Mouse (Mus musculus): ENCODE data around the gene Gabrr1. TPM values are rescaled to one million over a fixed set of nuclear protein-coding genes. Genes with fewer than 3 reads are reported as not detected.

The Gabrr1 gene
- polyA plus RNA-seq, 1 experiment: 0.19 TPM

GRCm38 (mm10) chr4:33204682-33205081 lies 72.4 kb downstream of the Gabrr1 start:
- DNase-seq (ENCODE audit: low read depth, low spot score): no peak
- 15% methylated on average over 4 of the region's 4 CpGs for WGBS

DNA sequence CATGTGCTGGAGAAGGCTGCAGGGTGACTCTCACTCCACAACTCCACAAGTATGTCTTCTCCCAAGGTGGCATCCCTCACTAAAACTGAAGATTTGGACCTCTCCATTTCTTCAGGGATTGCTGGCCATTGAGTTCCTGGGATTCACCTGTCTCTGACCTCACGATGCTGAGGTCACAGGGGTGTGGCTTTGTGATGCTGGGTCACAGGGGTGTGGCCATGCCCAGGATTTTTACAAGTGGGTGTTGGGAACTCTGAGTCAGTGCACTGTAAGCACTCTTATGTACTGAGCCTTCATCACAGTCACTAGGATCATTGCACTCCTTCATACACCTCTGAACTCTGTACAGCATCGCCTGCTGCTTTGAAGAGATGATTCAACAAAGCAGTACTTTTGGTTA lies 75.2 kb downstream of the Gabrr1 start:
- 42% methylated on average over 2 of the region's 2 CpGs for WGBS
- no peak for DNase-seq (ENCODE audit: low read depth, low spot score)

DNA sequence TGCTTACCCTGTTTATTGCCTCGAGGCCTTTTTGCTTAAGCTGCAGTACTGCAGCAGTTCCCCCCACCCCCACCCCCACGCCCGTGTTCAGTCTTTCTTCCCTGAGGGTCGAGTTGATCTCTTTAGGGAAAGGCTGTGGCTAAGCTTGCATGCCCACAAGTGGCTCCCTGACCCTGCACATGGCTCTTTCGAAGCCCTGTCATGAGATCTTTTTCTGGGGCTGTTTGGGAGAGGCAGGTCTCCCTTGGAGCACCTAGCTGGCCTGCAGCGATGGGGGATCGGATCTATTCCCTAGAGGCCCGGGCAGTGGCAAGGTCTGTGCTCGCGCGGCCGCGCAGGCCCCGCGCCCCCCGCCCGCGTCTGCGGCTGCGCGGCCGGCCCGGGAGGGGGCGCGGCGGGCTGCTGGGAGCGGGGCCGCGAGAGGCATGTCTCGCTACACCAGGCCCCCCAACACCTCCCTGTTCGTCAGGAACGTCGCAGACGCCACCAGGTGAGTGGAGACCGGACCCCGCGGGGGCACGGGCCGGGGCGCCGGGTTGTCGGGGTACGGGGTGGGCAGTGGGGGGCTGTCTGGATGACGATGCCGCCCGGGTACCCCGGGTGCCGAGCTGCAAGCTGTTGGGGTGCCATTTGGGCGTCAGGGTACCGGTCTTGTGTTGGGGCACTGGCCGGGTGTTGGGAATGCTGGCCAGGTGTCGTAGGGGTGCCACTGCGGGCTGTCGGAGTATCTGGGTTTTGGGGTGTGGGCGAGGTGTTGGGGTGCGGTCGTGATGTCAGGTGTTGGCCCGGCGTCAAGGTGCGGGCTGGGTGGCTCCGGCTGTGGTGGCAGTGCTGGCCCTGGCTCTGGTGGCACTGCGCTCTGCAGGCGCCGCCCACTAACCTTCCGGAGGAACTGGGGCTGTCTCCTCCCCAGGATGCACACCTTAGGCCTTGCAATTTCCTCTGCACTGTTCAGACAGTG lies 76.8 kb downstream of the Gabrr1 start, which contains the start of gene Srsf12:
Srsf12 (plus strand) TSS at position 111 of the 961 bp plus-strand sequence.
- 5% methylated on average over 65 of the region's 65 CpGs for WGBS
- no peak for DNase-seq (ENCODE audit: low read depth, low spot score)

Other genes starting within 250 kb of the Gabrr1 start
- gene Ankrd6, start 181.7 kb upstream of the Gabrr1 start, polyA plus RNA-seq (2012; rRNA removed): 0.58 and 0.79 TPM in 2 replicates
- gene Rragd, start 149.5 kb upstream of the Gabrr1 start, polyA plus RNA-seq (2012; rRNA removed): 5.8 and 19.0 TPM in 2 replicates
- gene Ube2j1, start 101.1 kb upstream of the Gabrr1 start, polyA plus RNA-seq (2012; rRNA removed): 17.4 and 24.9 TPM in 2 replicates
- 0.53 and 1.2 TPM in 2 replicates for gene Gabrr2, start 69.5 kb upstream of the Gabrr1 start, polyA plus RNA-seq (2012; rRNA removed)
- gene Pm20d2, start 57.2 kb downstream of the Gabrr1 start, polyA plus RNA-seq (2012; rRNA removed): 0.66 and 2.2 TPM in 2 replicates
- gene Srsf12, start 76.5 kb downstream of the Gabrr1 start, polyA plus RNA-seq (2012; rRNA removed): 0.10 TPM in 1 of 2 replicates, not detected in the other
- 51.9 and 81.2 TPM in 2 replicates for gene Pnrc1, start 157.6 kb downstream of the Gabrr1 start, polyA plus RNA-seq (2012; rRNA removed)
- 2.0 and 2.5 TPM in 2 replicates for gene Rngtt, start 177.8 kb downstream of the Gabrr1 start, polyA plus RNA-seq (2012; rRNA removed)